Mouse (Mus musculus) intestine, embryonic 14.5 days (tissue): ENCODE results near the gene Tcta. TPM values are rescaled to one million over a fixed set of nuclear protein-coding genes. Genes with fewer than 3 reads are reported as not detected.
"Not testable (repeated sequence)": the region's sequence is repeated elsewhere in the genome, so short reads cannot be mapped to it uniquely, and the experiment has no call there.

Experiments used
- ATAC-seq: fragments of 200-750 bp; cut with Nextera tagmentation; replicated peaks from 2 replicates; pipeline ENCODE4 v1.8.0; 2017; ENCODE audit warnings: low read depth, moderate number of reproducible peaks, moderate TSS enrichment, moderate library complexity; ENCODE audit not compliant: low FRiP score, low TSS enrichment
- DNase-seq: peaks from one replicate; pipeline ENCODE4 v3.0.0-alpha.2; 2018; ENCODE audit warnings: low spot score
- H3K27ac ChIP-seq: fragments of 300-500 bp; sonication (generic); 2 replicates; pipeline ENCODE4 v1.5.1; 2014; ENCODE audit warnings: low read depth, mild to moderate bottlenecking, control low read depth
- H3K27me3 ChIP-seq: fragments of 300-500 bp; sonication (generic); replicated peaks from 2 replicates; pipeline ENCODE4 v1.6.1; 2014; ENCODE audit warnings: low read length, control low read depth; ENCODE audit not compliant: control insufficient read depth, insufficient read depth
- H3K36me3 ChIP-seq: fragments of 300-500 bp; sonication (generic); 2 replicates; pipeline ENCODE4 v1.6.1; 2014; ENCODE audit warnings: low read length, control low read depth; ENCODE audit not compliant: control insufficient read depth, insufficient read depth
- H3K4me1 ChIP-seq: fragments of 300-500 bp; sonication (generic); replicated peaks from 2 replicates; pipeline ENCODE4 v1.6.1; 2014; ENCODE audit warnings: low read length, control low read depth, mixed read lengths; ENCODE audit not compliant: control insufficient read depth, insufficient read depth
- H3K4me2 ChIP-seq: fragments of 300-500 bp; sonication (generic); 2 replicates; pipeline ENCODE4 v1.6.1; 2014; ENCODE audit warnings: low read length
- H3K4me3 ChIP-seq: fragments of 300-500 bp; sonication (generic); 2 replicates; pipeline ENCODE4 v1.5.1; 2014; ENCODE audit warnings: low read depth, low read length, control low read depth, mixed read lengths
- H3K9ac ChIP-seq: fragments of 300-500 bp; sonication (generic); 2 replicates; pipeline ENCODE4 v1.6.1; 2014; ENCODE audit warnings: mild to moderate bottlenecking, low read length
- H3K9me3 ChIP-seq: fragments of 300-500 bp; sonication (generic); 2 replicates; pipeline ENCODE4 v1.6.1; 2016; ENCODE audit warnings: low read length, control low read depth; ENCODE audit not compliant: control insufficient read depth
- WGBS: fragments of 180-500 bp; shearing (Covaris S2); extraction: QIAGEN DNeasy Blood & Tissue Kit; methylation state at CpG from one replicate; pipeline ENCODE4 v1.1.7; 2014; 5-methylcytosine and 5-hydroxymethylcytosine counted together
- polyA plus RNA-seq: library from polyadenylated mRNA; unstranded; fragments of >200 nt; fragmentation: Nextera tagmentation; extraction: Ambion mirVana; gene quantifications from 2 replicates; pipeline ENCODE4 v1.2.1, GENCODE M21; 2014

Gene Tcta
- polyA plus RNA-seq, 1 experiment from 2014 or later: 30.4 TPM

DNA sequence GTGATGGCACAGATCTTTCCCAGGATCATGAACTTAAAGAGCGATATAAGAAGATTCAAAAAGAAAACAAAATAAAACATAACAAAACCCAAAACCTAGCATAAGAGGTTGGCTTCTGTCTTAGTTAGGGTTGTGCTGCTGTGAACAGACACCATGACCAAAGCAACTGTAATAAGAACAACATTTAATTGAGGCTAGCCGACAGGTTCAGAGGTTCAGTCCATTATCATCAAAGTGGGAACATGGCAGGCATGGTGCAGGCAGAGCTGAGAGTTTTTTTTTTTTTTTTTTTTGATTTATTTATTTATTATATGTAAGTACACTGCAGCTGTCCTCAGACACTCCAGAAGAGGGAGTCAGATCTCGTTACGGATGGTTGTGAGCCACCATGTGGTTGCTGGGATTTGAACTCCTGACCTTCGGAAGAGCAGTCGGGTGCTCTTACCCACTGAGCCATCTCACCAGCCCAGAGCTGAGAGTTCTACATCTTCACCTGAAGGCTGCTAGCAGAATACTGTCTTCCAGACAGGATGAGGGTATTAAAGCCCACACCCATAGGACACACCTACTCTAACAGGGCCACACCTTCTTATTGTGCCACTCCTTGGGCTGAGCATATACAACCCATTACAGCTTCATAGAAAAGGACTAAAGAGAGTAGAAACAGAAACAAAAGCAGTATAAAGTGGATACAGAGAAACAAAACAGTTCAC lies 18.3 kb downstream of the Tcta start:
- not testable (repeated sequence) for ATAC-seq, DNase-seq, H3K4me2 ChIP-seq, H3K9me3 ChIP-seq, H3K27me3 ChIP-seq, H3K27ac ChIP-seq, H3K9ac ChIP-seq, H3K4me1 ChIP-seq, H3K36me3 ChIP-seq, H3K4me3 ChIP-seq
- WGBS: 82% methylated on average over 4 of the region's 6 CpGs

DNA sequence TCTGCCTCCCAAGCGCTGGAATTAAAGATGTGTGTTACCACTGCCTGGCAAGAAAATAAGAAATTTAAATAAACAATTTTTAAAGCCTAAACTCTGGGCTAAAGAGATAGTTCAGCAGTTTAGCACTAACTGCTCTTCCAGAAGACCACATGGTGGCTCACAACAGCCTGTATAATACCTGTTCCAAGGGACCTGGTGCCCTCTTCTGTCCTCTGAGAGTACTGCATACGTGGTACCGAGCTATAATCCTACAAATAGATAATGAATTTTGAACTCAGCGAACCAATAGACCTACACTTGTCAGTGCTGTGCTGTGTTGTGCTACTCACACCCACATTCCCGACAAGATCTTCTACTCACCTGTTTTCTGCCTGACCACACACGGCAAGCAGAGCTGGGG lies 21.6 kb downstream of the Tcta start:
- Histone ChIP-seq H3K27ac (no peak overlapping the region), H3K9ac (no peak overlapping the region), H3K4me3 (no peak overlapping the region), H3K27me3 (no peaks in the 10 kb centered on the region), H3K9me3 (no peaks in the 10 kb centered on the region), H3K4me2 (no peak overlapping the region), H3K4me1 (no peaks in the 10 kb centered on the region), H3K36me3 (no peaks in the 10 kb centered on the region)
- DNase-seq: peak; percentile 87
- peak; percentile 62 for ATAC-seq
- 11% methylated on average over 6 of the region's 6 CpGs for WGBS

DNA sequence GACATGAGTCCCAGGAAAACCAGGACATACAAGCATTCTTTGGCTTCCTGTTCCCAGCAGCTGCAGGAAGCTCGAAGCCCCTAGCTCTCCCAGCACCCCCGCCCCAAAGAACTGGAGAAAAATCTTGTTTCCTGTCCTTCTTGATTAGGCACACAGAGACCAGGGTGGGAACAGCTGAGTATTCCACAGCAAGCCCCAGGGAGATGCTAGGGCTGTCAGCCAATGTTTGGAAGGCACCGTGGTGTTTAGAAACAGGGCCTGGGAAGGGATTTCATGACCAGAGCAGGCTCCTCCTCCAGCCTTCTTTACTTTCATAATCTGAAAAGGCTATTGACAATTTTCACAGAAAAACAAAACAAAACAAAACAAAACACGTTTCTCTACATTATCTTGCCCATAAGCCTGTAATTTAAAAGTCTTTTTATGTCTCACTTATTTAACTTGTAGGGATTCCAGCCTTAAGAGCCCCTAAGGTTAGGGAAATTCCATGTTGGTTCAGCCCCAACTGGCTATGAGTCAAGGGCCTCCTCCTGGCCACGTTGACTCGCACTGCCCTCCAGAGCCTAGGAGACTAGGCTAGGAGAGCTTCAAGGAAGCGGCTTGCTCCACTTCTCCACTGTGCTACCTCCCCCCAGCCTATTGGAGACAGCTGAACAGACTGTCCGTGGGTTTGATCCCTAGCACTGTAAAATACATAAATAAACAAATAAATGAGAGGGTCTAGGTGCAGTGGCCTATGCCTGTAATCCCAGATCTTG lies 25.7 kb downstream of the Tcta start:
- Histone ChIP-seq H3K9ac (no peak overlapping the region), H3K4me3 (no peak overlapping the region), H3K27me3 (no peaks in the 10 kb centered on the region), H3K36me3 (no peaks in the 10 kb centered on the region), H3K4me2 (no peak overlapping the region), H3K9me3 (no peaks in the 10 kb centered on the region), H3K4me1 (no peaks in the 10 kb centered on the region), H3K27ac (peak overlapping the region; percentile 67)
- WGBS: 38% methylated on average over 8 of the region's 8 CpGs
- no peak for ATAC-seq
- DNase-seq: no peak

DNA sequence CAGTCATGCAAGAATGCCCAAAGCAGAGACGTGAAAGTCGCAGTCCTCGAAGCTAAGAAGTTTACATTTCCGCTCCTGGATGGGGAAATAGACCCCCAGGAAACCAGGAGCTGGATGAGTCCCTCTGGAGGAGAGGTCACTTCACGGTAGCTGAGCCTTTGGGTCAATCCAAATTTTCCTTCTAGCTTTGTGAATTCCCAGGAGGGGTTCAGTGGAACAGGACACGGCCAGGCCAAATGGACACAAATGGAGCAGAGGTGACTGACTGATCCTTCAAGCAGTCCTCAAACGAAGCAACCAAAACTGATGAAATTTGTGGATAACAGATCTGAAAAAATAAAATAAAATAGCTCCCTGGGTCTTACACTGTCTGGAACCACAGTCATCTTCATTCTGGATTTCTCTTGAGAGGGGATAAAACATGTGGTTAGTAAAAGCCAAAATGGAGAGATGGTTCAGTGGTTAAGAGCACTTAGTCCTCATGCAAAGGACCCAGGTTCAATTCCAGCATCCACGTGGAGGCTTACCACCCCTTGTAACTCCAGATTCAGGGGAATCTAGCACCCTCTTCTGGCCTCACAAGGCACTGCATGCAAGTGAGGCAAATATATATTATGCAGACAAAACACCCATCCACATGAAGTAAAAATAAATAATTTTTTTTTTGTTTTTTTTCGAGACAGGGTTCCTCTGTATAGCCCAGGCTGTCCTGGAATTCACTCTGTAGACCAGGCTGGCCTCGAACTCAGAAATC lies 27.1 kb downstream of the Tcta start:
- WGBS: 69% methylated on average over 10 of the region's 10 CpGs
- H3K36me3 ChIP-seq: no peaks in the 10 kb centered on the region
- H3K9me3 ChIP-seq: no peaks in the 10 kb centered on the region
- H3K27ac ChIP-seq: no peak overlapping the region
- no peak overlapping the region for H3K4me2 ChIP-seq
- no peak overlapping the region for H3K9ac ChIP-seq
- no peak overlapping the region for H3K4me3 ChIP-seq
- no peak for ATAC-seq
- no peaks in the 10 kb centered on the region for H3K27me3 ChIP-seq
- no peaks in the 10 kb centered on the region for H3K4me1 ChIP-seq
- DNase-seq: no peak

DNA sequence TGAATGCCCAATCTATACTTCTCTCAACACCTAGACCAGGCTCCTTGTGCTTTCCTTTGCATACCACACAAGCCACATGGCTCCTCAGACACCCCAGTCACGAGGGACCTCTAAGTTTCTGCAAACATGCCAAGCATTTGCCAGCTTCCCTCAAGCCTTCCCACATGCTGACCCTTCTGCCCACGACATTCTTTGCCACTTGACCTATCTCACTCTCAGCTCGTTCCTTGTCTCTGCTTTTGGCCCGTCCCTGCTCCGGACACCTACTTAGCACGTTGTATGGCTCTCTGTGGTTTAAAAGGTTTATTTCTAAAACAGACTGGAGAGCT lies 30.7 kb downstream of the Tcta start:
- Histone ChIP-seq H3K4me2 (no peak overlapping the region), H3K4me1 (0 out of 2 replicates have a peak, but pooled peaks cover 10% of the 10 kb centered on the region), H3K9ac (no peak overlapping the region), H3K9me3 (no peaks in the 10 kb centered on the region), H3K36me3 (no peaks in the 10 kb centered on the region), H3K27ac (no peak overlapping the region), H3K27me3 (no peaks in the 10 kb centered on the region), H3K4me3 (no peak overlapping the region)
- ATAC-seq (no peak), DNase-seq (no peak)
- WGBS: 53% methylated on average over 6 of the region's 6 CpGs

DNA sequence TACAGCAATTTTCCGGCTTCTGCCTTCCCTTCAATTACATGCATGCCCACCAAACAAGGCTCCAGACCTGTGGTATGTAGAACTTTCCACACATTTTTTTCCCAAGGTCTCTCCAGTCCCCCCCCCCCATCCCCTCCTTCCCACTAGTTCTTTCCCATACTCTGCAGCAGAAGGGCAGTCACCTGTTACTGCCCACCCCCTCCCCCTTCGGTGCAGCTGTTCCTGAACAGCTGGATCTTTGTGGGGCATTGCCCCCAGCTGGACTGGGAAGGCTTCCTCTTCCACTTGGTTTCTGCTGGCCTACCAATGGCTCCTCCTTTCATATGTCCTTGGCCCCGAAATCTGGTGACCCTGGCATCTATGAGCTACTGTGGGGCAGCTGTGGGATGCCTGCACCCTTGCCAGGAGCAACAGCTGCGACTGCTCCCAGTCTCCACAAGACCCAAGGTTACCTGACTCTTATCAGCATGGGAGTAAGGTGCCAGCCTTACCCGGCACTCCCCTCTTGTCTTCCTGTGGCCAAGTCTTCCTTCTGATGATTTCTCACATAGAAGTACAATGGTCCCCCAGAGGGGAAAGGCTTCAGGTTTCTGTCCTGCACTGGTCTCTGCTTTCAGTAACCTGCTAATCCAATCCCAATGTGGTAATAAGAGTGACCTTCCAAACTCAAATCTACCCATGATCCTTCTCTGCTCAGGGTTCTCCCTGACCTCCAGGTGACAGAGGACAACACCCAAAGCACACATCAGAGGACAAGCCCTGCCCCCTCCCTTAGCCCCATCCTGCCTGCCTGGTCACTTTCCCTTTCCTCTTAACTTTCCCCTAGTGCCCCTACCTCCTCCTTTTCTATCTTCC lies 31.3 kb downstream of the Tcta start:
- Histone ChIP-seq H3K27ac (no peak overlapping the region), H3K9ac (no peak overlapping the region), H3K9me3 (no peaks in the 10 kb centered on the region), H3K4me3 (no peak overlapping the region), H3K4me2 (no peak overlapping the region), H3K27me3 (no peaks in the 10 kb centered on the region), H3K36me3 (no peaks in the 10 kb centered on the region), H3K4me1 (0 out of 2 replicates have a peak, but pooled peaks cover 10% of the 10 kb centered on the region)
- 75% methylated on average over 5 of the region's 5 CpGs for WGBS
- DNase-seq: no peak
- ATAC-seq: no peak

DNA sequence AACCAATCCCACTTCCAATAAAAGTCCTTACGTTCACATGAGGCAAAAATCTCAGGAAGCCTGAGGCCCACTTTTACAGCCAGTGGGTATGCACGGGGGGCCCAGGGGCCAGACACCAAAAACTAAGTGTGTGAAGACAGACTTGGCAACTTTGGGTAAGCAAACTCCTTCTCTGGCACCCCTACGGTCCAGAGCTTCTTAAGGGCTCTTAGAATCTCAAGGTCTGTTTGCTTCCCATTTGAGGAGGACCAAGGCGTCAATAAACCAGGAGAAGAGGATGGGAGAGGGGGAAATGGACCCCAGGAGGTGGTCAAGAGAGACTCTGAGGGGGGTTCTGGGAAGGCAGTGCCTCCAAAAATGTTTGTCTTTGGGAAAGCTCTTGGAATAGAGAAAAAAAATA lies 32.5 kb downstream of the Tcta start:
- Histone ChIP-seq H3K9ac (no peak overlapping the region), H3K4me1 (0 out of 2 replicates have a peak, but pooled peaks cover 10% of the 10 kb centered on the region), H3K27ac (no peak overlapping the region), H3K9me3 (no peaks in the 10 kb centered on the region), H3K36me3 (no peaks in the 10 kb centered on the region), H3K4me2 (no peak overlapping the region), H3K4me3 (no peak overlapping the region), H3K27me3 (no peaks in the 10 kb centered on the region)
- DNase-seq (no peak), ATAC-seq (no peak)
- WGBS: 74% methylated on average over 4 of the region's 4 CpGs

DNA sequence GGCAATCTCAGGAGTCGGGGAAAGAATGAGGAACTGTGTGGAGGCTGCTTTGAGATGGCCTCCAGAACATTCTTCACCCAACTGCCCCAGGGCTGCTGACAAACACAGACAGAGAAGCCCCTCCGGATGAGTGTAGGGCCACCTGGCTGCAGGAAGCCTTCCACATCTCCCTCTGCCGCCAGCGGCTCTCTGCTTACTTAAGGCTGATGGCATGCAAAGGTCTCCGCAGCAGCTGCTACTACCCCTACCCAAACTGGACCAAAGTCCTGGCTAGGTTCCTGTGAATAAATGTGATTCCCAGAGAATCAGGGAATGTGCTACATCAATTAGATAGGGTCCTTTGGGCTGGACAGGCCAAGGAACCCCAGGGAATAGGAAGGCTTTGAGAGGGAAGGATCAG lies 33.3 kb downstream of the Tcta start:
- Histone ChIP-seq H3K27me3 (no peaks in the 10 kb centered on the region), H3K4me2 (no peak overlapping the region), H3K4me1 (0 out of 2 replicates have a peak, but pooled peaks cover 10% of the 10 kb centered on the region), H3K27ac (0 out of 2 replicates have a peak overlapping the region, but pooled peaks have one; percentile 27), H3K9me3 (no peaks in the 10 kb centered on the region), H3K4me3 (no peak overlapping the region), H3K36me3 (no peaks in the 10 kb centered on the region), H3K9ac (no peak overlapping the region)
- DNase-seq: no peak
- WGBS: 41% methylated on average over 5 of the region's 5 CpGs
- ATAC-seq: no peak
